Mouse (Mus musculus) forebrain, postnatal 0 days (tissue): ENCODE data around the gene Pyroxd2. TPM values are rescaled to one million over a fixed set of nuclear protein-coding genes. Genes with fewer than 3 reads are reported as not detected.

Experiments
- ATAC-seq: fragments of 200-750 bp; cut with Nextera tagmentation; 2 replicates; pipeline ENCODE4 v1.8.0; 2017; ENCODE audit warnings: mild to moderate bottlenecking, moderate library complexity
- DNase-seq: peaks from one replicate; pipeline ENCODE4 v3.0.0-alpha.2; 2015
- H3K27ac ChIP-seq: fragments of 300-500 bp; sonication (generic); 2 replicates; pipeline ENCODE4 v1.5.1; 2014; ENCODE audit warnings: low read depth, mild to moderate bottlenecking, antibody characterized with exemption, low read length, moderate library complexity, mixed read lengths
- H3K27me3 ChIP-seq: fragments of 300-500 bp; sonication (generic); 2 replicates; pipeline ENCODE4 v1.6.1; 2014; ENCODE audit warnings: mild to moderate bottlenecking, low read length, mixed read lengths; ENCODE audit not compliant: insufficient read depth
- H3K36me3 ChIP-seq: fragments of 300-500 bp; sonication (generic); 2 replicates; pipeline ENCODE4 v1.6.1; 2014; ENCODE audit warnings: mild to moderate bottlenecking, moderate library complexity; ENCODE audit not compliant: insufficient read depth
- H3K4me1 ChIP-seq: fragments of 300-500 bp; sonication (generic); 2 replicates; pipeline ENCODE4 v1.6.1; 2014; ENCODE audit warnings: antibody characterized with exemption; ENCODE audit not compliant: insufficient read depth
- H3K4me2 ChIP-seq: fragments of 300-500 bp; sonication (generic); 2 replicates; pipeline ENCODE4 v1.6.1; 2014; ENCODE audit warnings: low read depth, mild to moderate bottlenecking, moderate library complexity
- H3K4me3 ChIP-seq: fragments of 300-500 bp; sonication (generic); 2 replicates; pipeline ENCODE4 v1.5.1; 2014; ENCODE audit warnings: low read depth, low read length, mixed read lengths
- H3K9ac ChIP-seq: fragments of 300-500 bp; sonication (generic); 2 replicates; pipeline ENCODE4 v1.6.1; 2014; ENCODE audit warnings: mild to moderate bottlenecking
- H3K9me3 ChIP-seq: fragments of 300-500 bp; sonication (generic); 2 replicates; pipeline ENCODE4 v1.6.1; 2016; ENCODE audit warnings: low read length
- CTCF ChIP-seq: sonication (generic); IDR thresholded peaks from 2 replicates; pipeline ENCODE4 v1.5.1; 2016; ENCODE audit warnings: antibody characterized with exemption, control low read depth, low read depth
- WGBS: fragments of 180-500 bp; shearing (Covaris S2); extraction: QIAGEN DNeasy Blood & Tissue Kit; methylation state at CpG from one replicate; pipeline ENCODE4 v1.1.7; 2014; 5-methylcytosine and 5-hydroxymethylcytosine counted together
- polyA plus RNA-seq: library from polyadenylated mRNA; unstranded; fragments of >200 nt; fragmentation: Nextera tagmentation; extraction: Ambion mirVana; gene quantifications from 2 replicates; pipeline ENCODE4 v1.2.1, GENCODE M21; 2015
- total RNA-seq: library from RNA; depleted of rRNA; stranded (reverse); fragments of >200 nt; gene quantifications from 2 replicates; pipeline ENCODE4 v1.2.3, GENCODE M21; 2014

Gene Pyroxd2
- total and polyA plus RNA-seq, 2 experiments from 2014 or later: 2.6 to 2.7 TPM

DNA sequence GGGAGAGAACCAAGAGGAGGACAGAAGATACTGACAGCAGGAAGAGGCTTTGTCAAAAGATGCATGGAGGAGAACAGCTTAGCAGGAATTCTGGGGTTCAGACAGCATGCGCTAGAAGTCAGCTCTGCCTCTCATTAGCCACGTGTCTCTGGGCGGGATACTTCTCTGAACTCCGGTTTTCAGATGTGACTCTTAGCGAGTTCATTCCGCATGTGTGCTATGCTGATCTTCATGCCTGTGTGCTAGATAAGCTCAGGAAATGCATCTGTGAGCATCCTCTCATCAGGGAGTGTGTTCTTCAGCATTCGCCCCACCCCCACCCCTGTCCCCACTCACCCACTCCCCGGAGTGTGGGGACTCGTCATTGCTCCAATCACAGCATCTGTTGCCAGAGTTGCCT lies 14.8 kb downstream of the Pyroxd2 start:
- Histone ChIP-seq H3K9ac (no peak overlapping the region), H3K9me3 (no peaks in the 10 kb centered on the region), H3K4me2 (no peak overlapping the region), H3K4me3 (no peak overlapping the region), H3K4me1 (no peaks in the 10 kb centered on the region), H3K27me3 (no peaks in the 10 kb centered on the region), H3K36me3 (no peaks in the 10 kb centered on the region), H3K27ac (no peak overlapping the region)
- TF ChIP-seq CTCF: no peak
- WGBS: 67% methylated on average over 9 of the region's 9 CpGs
- DNase-seq (no peak), ATAC-seq (peak; percentile 40; the same call in 1 of the 2 replicates)

GRCm38 (mm10) chr19:42734982-42735381 lies 17.6 kb downstream of the Pyroxd2 start:
- Histone ChIP-seq H3K4me2 (no peak overlapping the region), H3K9ac (no peak overlapping the region), H3K27ac (no peak overlapping the region), H3K4me3 (no peak overlapping the region), H3K9me3 (no peaks in the 10 kb centered on the region), H3K4me1 (no peaks in the 10 kb centered on the region), H3K36me3 (no peaks in the 10 kb centered on the region), H3K27me3 (no peaks in the 10 kb centered on the region)
- no peak for TF ChIP-seq CTCF
- ATAC-seq (no peak), DNase-seq (no peak)
- WGBS: 74% methylated on average over 5 of the region's 5 CpGs

- no peak for ATAC-seq
These were observed 25.2 kb downstream of the Pyroxd2 start for GRCm38 (mm10) chr19:42727424-42727823.

DNA sequence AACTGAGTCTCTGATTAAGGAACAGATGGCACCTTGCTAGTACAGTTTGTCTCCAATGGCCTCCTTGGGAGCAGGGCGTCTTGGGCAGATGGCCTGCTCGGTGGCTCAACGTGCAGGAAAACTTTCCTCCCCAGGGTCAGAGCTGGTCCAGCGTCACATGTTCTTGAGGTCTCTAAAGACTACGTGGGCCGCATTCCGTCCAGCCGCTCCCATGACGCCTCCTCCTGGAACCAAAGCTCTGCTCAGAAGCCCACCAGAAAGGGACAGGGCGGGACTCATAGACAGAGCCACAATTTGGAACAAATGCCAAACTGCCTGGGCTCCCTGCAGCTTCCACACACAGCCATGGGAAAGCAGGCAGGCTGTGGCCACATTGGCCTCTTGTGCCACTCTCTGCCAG lies 25.8 kb downstream of the Pyroxd2 start:
- no peak overlapping the region for H3K4me3 ChIP-seq
- H3K9ac ChIP-seq: no peak overlapping the region
- H3K27me3 ChIP-seq: no peaks in the 10 kb centered on the region
- no peak for TF ChIP-seq CTCF
- no peak overlapping the region for H3K27ac ChIP-seq
- H3K9me3 ChIP-seq: no peaks in the 10 kb centered on the region
- ATAC-seq (no peak), DNase-seq (no peak)
- H3K36me3 ChIP-seq: no peaks in the 10 kb centered on the region
- no peaks in the 10 kb centered on the region for H3K4me1 ChIP-seq
- no peak overlapping the region for H3K4me2 ChIP-seq
- 90% methylated on average over 10 of the region's 10 CpGs for WGBS

More at GRCm38 (mm10) chr19:42727424-42727823, 25.2 kb downstream of the Pyroxd2 start:
- 97% methylated on average over 4 of the region's 4 CpGs for WGBS
- Histone ChIP-seq H3K4me1 (no peaks in the 10 kb centered on the region), H3K9ac (no peak overlapping the region), H3K36me3 (no peaks in the 10 kb centered on the region), H3K9me3 (no peaks in the 10 kb centered on the region), H3K4me3 (no peak overlapping the region), H3K27me3 (no peaks in the 10 kb centered on the region), H3K27ac (no peak overlapping the region), H3K4me2 (no peak overlapping the region)
- DNase-seq: no peak
- no peak for TF ChIP-seq CTCF

- Histone ChIP-seq H3K4me3 (no peak overlapping the region), H3K27ac (no peak overlapping the region), H3K4me1 (no peaks in the 10 kb centered on the region), H3K9ac (no peak overlapping the region), H3K27me3 (no peaks in the 10 kb centered on the region), H3K9me3 (no peaks in the 10 kb centered on the region), H3K4me2 (no peak overlapping the region), H3K36me3 (no peaks in the 10 kb centered on the region)
- ATAC-seq (no peak), DNase-seq (no peak)
- no peak for TF ChIP-seq CTCF
- 88% methylated on average over 3 of the region's 3 CpGs for WGBS
These were observed 26.6 kb downstream of the Pyroxd2 start for GRCm38 (mm10) chr19:42725973-42726350.

- ATAC-seq: no peak
- no peak for TF ChIP-seq CTCF
- 86% methylated on average over 16 of the region's 16 CpGs for WGBS
These were observed 27.3 kb downstream of the Pyroxd2 start for GRCm38 (mm10) chr19:42725056-42725972.

DNA sequence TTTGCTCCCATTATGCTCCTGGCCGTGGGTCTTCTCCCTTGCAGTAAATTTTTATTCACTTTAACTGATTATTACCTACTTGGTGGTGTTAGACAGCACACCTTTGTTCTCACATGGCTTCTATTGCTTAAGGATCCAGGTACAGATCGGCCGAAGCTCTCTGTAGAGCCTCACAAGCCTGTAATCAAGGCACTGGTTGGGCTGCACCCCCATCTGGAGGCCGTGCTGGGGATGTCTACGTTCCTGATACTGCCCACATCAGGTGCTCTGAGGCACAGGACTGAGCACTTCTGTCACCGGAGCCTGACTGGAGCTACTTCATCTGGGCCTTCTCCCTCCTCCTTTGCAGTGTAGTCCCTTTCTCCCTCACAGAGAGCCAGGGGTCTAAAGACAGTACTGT lies 29.3 kb downstream of the Pyroxd2 start:
- no peak overlapping the region for H3K4me3 ChIP-seq
- no peak for TF ChIP-seq CTCF
- no peaks in the 10 kb centered on the region for H3K9me3 ChIP-seq
- H3K36me3 ChIP-seq: no peaks in the 10 kb centered on the region
- WGBS: 80% methylated on average over 6 of the region's 6 CpGs
- H3K27ac ChIP-seq: no peak overlapping the region
- H3K4me1 ChIP-seq: no peaks in the 10 kb centered on the region
- DNase-seq (no peak), ATAC-seq (no peak)
- no peak overlapping the region for H3K9ac ChIP-seq
- no peaks in the 10 kb centered on the region for H3K27me3 ChIP-seq
- H3K4me2 ChIP-seq: no peak overlapping the region

More at GRCm38 (mm10) chr19:42725056-42725972, 27.3 kb downstream of the Pyroxd2 start:
- no peaks in the 10 kb centered on the region for H3K9me3 ChIP-seq
- no peaks in the 10 kb centered on the region for H3K36me3 ChIP-seq
- H3K27ac ChIP-seq: no peak overlapping the region
- H3K4me2 ChIP-seq: no peak overlapping the region
- no peak overlapping the region for H3K9ac ChIP-seq
- no peaks in the 10 kb centered on the region for H3K27me3 ChIP-seq
- H3K4me3 ChIP-seq: no peak overlapping the region
- no peak for DNase-seq
- no peaks in the 10 kb centered on the region for H3K4me1 ChIP-seq
